Mouse (Mus musculus) kidney, embryonic 15.5 days (tissue): ENCODE data around the gene Tmem14a. TPM values are rescaled to one million over a fixed set of nuclear protein-coding genes. Genes with fewer than 3 reads are reported as not detected.
A peak's percentile ranks its signal among the peaks of the same experiment; 100 is the strongest.
"Not testable (repeated sequence)": the region's sequence is repeated elsewhere in the genome, so short reads cannot be mapped to it uniquely, and the experiment has no call there.

Source experiments
- ATAC-seq: fragments of 200-750 bp; cut with Nextera tagmentation; replicated peaks from 2 replicates; pipeline ENCODE4 v1.8.0; 2017; ENCODE audit warnings: moderate TSS enrichment; ENCODE audit not compliant: low FRiP score
- H3K27ac ChIP-seq: fragments of 300-500 bp; sonication (generic); 2 replicates; pipeline ENCODE4 v1.5.1; 2015; ENCODE audit warnings: mild to moderate bottlenecking, inconsistent platforms
- H3K27me3 ChIP-seq: fragments of 300-500 bp; sonication (generic); 2 replicates; pipeline ENCODE4 v1.6.1; 2015; ENCODE audit warnings: inconsistent platforms
- H3K36me3 ChIP-seq: fragments of 300-500 bp; sonication (generic); 2 replicates; pipeline ENCODE4 v1.6.1; 2015; ENCODE audit warnings: inconsistent platforms
- H3K4me1 ChIP-seq: fragments of 300-500 bp; sonication (generic); 2 replicates; pipeline ENCODE4 v1.6.1; 2015; ENCODE audit warnings: inconsistent platforms
- H3K4me2 ChIP-seq: fragments of 300-500 bp; sonication (generic); 2 replicates; pipeline ENCODE4 v1.6.1; 2015; ENCODE audit warnings: moderate library complexity, mild to moderate bottlenecking, inconsistent platforms
- H3K4me3 ChIP-seq: fragments of 300-500 bp; sonication (generic); replicated peaks from 2 replicates; pipeline ENCODE4 v1.5.1; 2015; ENCODE audit warnings: mild to moderate bottlenecking, inconsistent platforms
- H3K9ac ChIP-seq: fragments of 300-500 bp; sonication (generic); 2 replicates; pipeline ENCODE4 v1.6.1; 2015; ENCODE audit warnings: mild to moderate bottlenecking, inconsistent platforms
- H3K9me3 ChIP-seq: fragments of 300-500 bp; sonication (generic); replicated peaks from 2 replicates; pipeline ENCODE4 v1.6.1; 2016; ENCODE audit warnings: inconsistent platforms
- WGBS: fragments of 180-500 bp; shearing (Covaris S2); methylation state at CpG from one replicate; pipeline ENCODE4 v1.1.7; 2015; ENCODE audit warnings: mixed read lengths; 5-methylcytosine and 5-hydroxymethylcytosine counted together
- polyA plus RNA-seq: library from polyadenylated mRNA; unstranded; fragments of >200 nt; fragmentation: Nextera tagmentation; extraction: Ambion mirVana; gene quantifications from 2 replicates; pipeline ENCODE4 v1.2.1, GENCODE M21; 2015

Tmem14a gene
- polyA plus RNA-seq, 1 experiment from 2014 or later = 11.8 TPM

DNA sequence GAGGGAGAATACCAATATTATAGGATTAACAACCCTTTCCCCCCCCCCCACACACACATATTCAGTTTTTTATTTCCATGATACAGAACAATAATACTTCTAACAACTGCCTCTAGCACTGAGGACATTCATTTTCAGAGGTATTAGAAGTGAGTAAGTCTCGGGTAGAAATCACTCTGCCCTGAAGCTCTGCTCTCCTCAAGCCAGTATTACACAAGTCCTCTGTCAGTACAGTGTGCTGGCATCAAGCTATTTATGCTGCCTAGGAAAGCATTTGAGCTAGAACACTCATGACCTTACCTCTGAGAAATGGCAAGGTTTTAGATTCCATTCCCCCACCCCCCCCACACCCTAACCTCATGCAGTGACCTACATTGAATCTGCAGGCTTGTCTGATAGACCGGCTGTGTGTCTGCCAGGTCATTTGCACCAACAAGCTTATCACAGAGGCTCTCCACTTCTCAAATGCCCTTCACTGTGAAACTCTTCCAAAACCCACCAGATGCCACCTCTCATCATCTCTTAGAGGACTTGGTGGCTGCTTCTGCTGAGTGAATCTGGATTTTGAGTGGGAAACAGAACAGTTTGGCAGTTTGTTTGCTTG is 56.2 kb downstream of the Tmem14a start:
- Histone ChIP-seq H3K4me3 (no peak overlapping the region), H3K27ac (no peak overlapping the region), H3K9ac (no peak overlapping the region), H3K4me1 (peaks cover 9% of the 10 kb centered on the region), H3K4me2 (no peak overlapping the region), H3K9me3 (no peaks in the 10 kb centered on the region), H3K36me3 (no peaks in the 10 kb centered on the region), H3K27me3 (no peaks in the 10 kb centered on the region)
- no peak for ATAC-seq
- WGBS = 78% methylated on average over 2 of the region's 2 CpGs

DNA sequence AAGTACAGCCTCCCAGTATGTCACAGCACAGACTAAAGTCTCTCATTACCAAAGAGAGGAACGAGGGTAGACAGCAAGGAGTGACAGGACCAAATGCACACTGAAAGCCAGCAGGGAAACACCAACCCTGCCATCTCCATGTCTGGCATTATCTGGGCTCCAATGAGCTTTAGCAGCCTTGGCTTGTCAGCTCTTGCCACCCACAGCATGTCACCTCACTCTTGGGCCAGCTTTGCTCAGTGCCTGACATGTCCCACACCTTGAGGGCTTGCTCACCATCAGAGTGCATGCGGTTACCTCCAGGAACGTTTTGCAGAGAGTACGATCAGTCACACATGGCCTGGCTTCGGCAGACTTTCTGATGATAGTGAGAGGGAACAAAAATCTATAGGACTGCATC is 57.0 kb downstream of the Tmem14a start:
- WGBS = 87% methylated on average over 5 of the region's 5 CpGs

DNA sequence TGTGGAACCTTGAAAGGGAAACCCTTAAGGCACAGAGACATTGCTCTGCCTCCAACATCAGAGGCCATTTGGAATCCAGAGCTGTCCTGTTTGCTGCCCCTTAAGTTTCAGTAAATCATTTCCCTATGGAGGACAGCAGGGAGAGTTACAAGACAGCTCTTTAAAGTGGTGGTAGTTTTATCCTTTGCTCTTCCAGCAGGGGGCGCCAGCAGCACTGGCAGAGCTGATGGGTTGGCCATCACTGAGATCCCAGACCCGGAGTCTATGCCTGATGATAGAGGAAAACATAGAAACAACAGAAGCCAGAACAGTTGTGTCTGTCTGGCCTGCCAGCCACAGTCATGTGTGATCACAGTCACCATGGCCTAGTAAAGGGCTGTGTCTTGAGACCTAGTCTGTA is 57.8 kb downstream of the Tmem14a start:
- whole genome bisulfite sequencing = 29% methylated on average over 2 of the region's 2 CpGs
- ATAC-seq = peak; percentile 36; the same call in 1 of the 2 replicates

More for the DNA sequence above, 57.0 kb downstream of the Tmem14a start:
- H3K27ac ChIP-seq, ATAC-seq, H3K4me1 ChIP-seq, H3K4me2 ChIP-seq, H3K4me3 ChIP-seq, H3K27me3 ChIP-seq, H3K9ac ChIP-seq, H3K36me3 ChIP-seq, H3K9me3 ChIP-seq: not testable (repeated sequence)

More for the DNA sequence above, 57.8 kb downstream of the Tmem14a start:
- H3K27ac ChIP-seq, H3K4me3 ChIP-seq, H3K4me1 ChIP-seq, H3K27me3 ChIP-seq, H3K9me3 ChIP-seq, H3K4me2 ChIP-seq, H3K36me3 ChIP-seq, H3K9ac ChIP-seq: not testable (repeated sequence)

Other genes with a start within 250 kb of the Tmem14a start
- gene Tram2, start 139.3 kb upstream of the Tmem14a start, polyA plus RNA-seq = 8.6 and 9.4 TPM in 2 replicates
- 10.3 and 11.8 TPM in 2 replicates for gene Gsta3, start 22.0 kb downstream of the Tmem14a start, polyA plus RNA-seq
- gene Khdc1a, start 131.1 kb downstream of the Tmem14a start, polyA plus RNA-seq = not detected in 2 replicates
- gene Khdc1c, start 149.8 kb downstream of the Tmem14a start, polyA plus RNA-seq = not detected in 2 replicates
- not detected in 2 replicates for gene Khdc1b, start 165.0 kb downstream of the Tmem14a start, polyA plus RNA-seq